Mouse (Mus musculus) CD4-positive, CD25-positive, alpha-beta regulatory T cell, adult 9 weeks (primary cell): ENCODE measurements around the gene Synpo2. TPM values are rescaled to one million over a fixed set of nuclear protein-coding genes. Genes with fewer than 3 reads are reported as not detected.

ENCODE experiments used
- polyA plus RNA-seq: library from polyadenylated mRNA; unstranded; fragments of 100-300 nt; shearing (Covaris generic); gene quantifications from one replicate; pipeline ENCODE4 v1.2.1, GENCODE M21; 2017

The Synpo2 gene
- not detected for polyA plus RNA-seq

GRCm38 (mm10) chr3:123235921-123236320, at the start of gene Synpo2:
Gene Synpo2 (minus strand): TSS chr3:123236149.

GRCm38 (mm10) chr3:123266753-123267651, 31.1 kb upstream of the Synpo2 start, which contains the start of gene Sec24d:
Gene Sec24d (plus strand): TSS chr3:123267455.

GRCm38 (mm10) chr3:123034752-123035151, 201.2 kb downstream of the Synpo2 start, which contains the start of gene Myoz2:
Gene Myoz2 (minus strand): TSS chr3:123035015.

Other genes with a start within 250 kb of the Synpo2 start
- not detected for gene Myoz2, start 201.1 kb downstream of the Synpo2 start, polyA plus RNA-seq
- 22.9 TPM for gene Sec24d, start 31.3 kb upstream of the Synpo2 start, polyA plus RNA-seq
- 30.5 TPM for gene Mettl14, start 150.0 kb upstream of the Synpo2 start, polyA plus RNA-seq
- 0.91 TPM for gene Prss12, start 210.8 kb upstream of the Synpo2 start, polyA plus RNA-seq